Comparison of ENCODE assay signal across 19 mouse cellular contexts in genomic region chr12:45026347-45026746, GRCm38 (mm10). TPM values are rescaled to one million over a fixed set of nuclear protein-coding genes. Genes with fewer than 3 reads are reported as not detected.
A peak's percentile ranks its signal among the peaks of the same experiment; 100 is the strongest.
DNase-seq lines count a peak whose midpoint lies in the region; ATAC-seq and TF ChIP-seq lines count a peak whose summit lies in the region.
"Had no signal": no experiment of that assay in that cellular context is flagged by ENCODE, and none has a peak within 500 bp of the region (broad histone marks: within the 10 kb centered on the region; RNA-seq: fewer than 3 reads in every experiment).

No protein-coding gene starts in this region.

- no peaks in the 10 kb centered on the region for H3K27me3 ChIP-seq in kidney, embryonic 14.5 days (ENCODE audit: control insufficient read depth, insufficient read depth, low read length)
- no peaks in the 10 kb centered on the region for H3K27me3 ChIP-seq in liver, adult 2 months (ENCODE audit: control insufficient read depth, insufficient read depth, low read length)
- H3K27me3 ChIP-seq in liver, embryonic 12.5 days (replicated peaks), result no peaks in the 10 kb centered on the region
- H3K27me3 ChIP-seq in neural tube, embryonic 15.5 days (replicated peaks), result no peaks in the 10 kb centered on the region
- H3K27me3 ChIP-seq: limb, embryonic 15.5 days; midbrain, embryonic 12.5 days; Patski had no signal

- no peak for DNase-seq in frontal cortex, postnatal 14 days (ENCODE audit: low spot score in 2 of 2)
- peak; percentile 21 for DNase-seq in kidney, adult 18-20 months
- peak; percentile 63 for DNase-seq in liver, adult 2 months (ENCODE audit: extremely low read depth, low read depth, low spot score)
- DNase-seq: gastrocnemius, postnatal 36 days; heart, postnatal 4 days; lung, adult 18-20 months; thymus, postnatal 36 days had no signal

- no peaks in the 10 kb centered on the region for H3K36me3 ChIP-seq in kidney, embryonic 14.5 days (ENCODE audit: control insufficient read depth, insufficient read depth, low read length)
- H3K36me3 ChIP-seq in liver, adult 2 months (ENCODE audit: control insufficient read depth, insufficient read depth, low read length), result no peaks in the 10 kb centered on the region
- H3K36me3 ChIP-seq in liver, embryonic 12.5 days, result no peaks in the 10 kb centered on the region
- H3K36me3 ChIP-seq in neural tube, embryonic 15.5 days, result no peaks in the 10 kb centered on the region
- H3K36me3 ChIP-seq: limb, embryonic 15.5 days; midbrain, embryonic 12.5 days had no signal

- no peak for TF ChIP-seq POLR2A in liver, adult 2 months (IDR thresholded peaks at IDR 0.05; ENCODE audit: extremely low read depth, insufficient read depth, low read length)

- H3K9me3 ChIP-seq in kidney, embryonic 14.5 days (ENCODE audit: control insufficient read depth, low read length), result no peaks in the 10 kb centered on the region
- no peaks in the 10 kb centered on the region for H3K9me3 ChIP-seq in liver, embryonic 12.5 days (replicated peaks)
- no peaks in the 10 kb centered on the region for H3K9me3 ChIP-seq in neural tube, embryonic 15.5 days (replicated peaks)
- H3K9me3 ChIP-seq: limb, embryonic 15.5 days; midbrain, embryonic 12.5 days had no signal

- no peak overlapping the region for H3K4me3 ChIP-seq in kidney, embryonic 14.5 days (ENCODE audit: low read length)
- H3K4me3 ChIP-seq in liver, adult 2 months (ENCODE audit: insufficient read depth, low read depth, low read length), result no peak overlapping the region
- H3K4me3 ChIP-seq in liver, embryonic 12.5 days, result no peak overlapping the region
- H3K4me3 ChIP-seq in neural tube, embryonic 15.5 days (replicated peaks), result no peak overlapping the region
- H3K4me3 ChIP-seq: erythroblast, embryonic 14.5 days; left cerebral cortex, adult 2 months; limb, embryonic 15.5 days; midbrain, embryonic 12.5 days; myocyte had no signal

- 78% methylated on average over 1 of the region's 1 CpGs for WGBS in kidney, embryonic 14.5 days
- WGBS in liver, adult 2 months, result 68% methylated on average over 1 of the region's 1 CpGs
- 27% methylated on average over 1 of the region's 1 CpGs for WGBS in liver, embryonic 12.5 days (ENCODE audit: insufficient replicate concordance)
- 56% methylated on average over 1 of the region's 1 CpGs for WGBS in neural tube, embryonic 15.5 days

- peaks cover 2% of the 10 kb centered on the region; the same call in 1 of the 2 replicates for H3K79me2 ChIP-seq in liver, adult 2 months (ENCODE audit: control insufficient read depth, insufficient read depth, low read length)

- no peak overlapping the region for H3K9ac ChIP-seq in kidney, embryonic 14.5 days (ENCODE audit: low read depth, low read length)
- no peak overlapping the region for H3K9ac ChIP-seq in liver, adult 2 months (ENCODE audit: low read depth, low read length)
- no peak overlapping the region for H3K9ac ChIP-seq in liver, embryonic 12.5 days
- no peak overlapping the region for H3K9ac ChIP-seq in neural tube, embryonic 15.5 days (replicated peaks)
- H3K9ac ChIP-seq: limb, embryonic 15.5 days; midbrain, embryonic 12.5 days had no signal

- H3K27ac ChIP-seq in kidney, embryonic 14.5 days (ENCODE audit: low read depth, low read length), result no peak overlapping the region
- H3K27ac ChIP-seq in liver, adult 2 months (replicated peaks; ENCODE audit: insufficient read depth, low read depth, low read length), result no peak overlapping the region
- H3K27ac ChIP-seq in liver, embryonic 12.5 days, result no peak overlapping the region
- no peak overlapping the region for H3K27ac ChIP-seq in neural tube, embryonic 15.5 days (replicated peaks)
- H3K27ac ChIP-seq: left cerebral cortex, adult 2 months; limb, embryonic 15.5 days; midbrain, embryonic 12.5 days had no signal

- no peak for TF ChIP-seq CTCF in liver, adult 2 months (IDR thresholded peaks at IDR 0.05; ENCODE audit: low read depth, low read length)

- no peak overlapping the region for H3K4me2 ChIP-seq in kidney, embryonic 14.5 days (replicated peaks; ENCODE audit: low read depth, low read length)
- no peak overlapping the region for H3K4me2 ChIP-seq in liver, embryonic 12.5 days
- no peak overlapping the region for H3K4me2 ChIP-seq in neural tube, embryonic 15.5 days
- H3K4me2 ChIP-seq: limb, embryonic 15.5 days; midbrain, embryonic 12.5 days had no signal

- 0 out of 2 replicates have a peak, but pooled peaks have one; percentile 11 for ATAC-seq in frontal cortex, adult (ENCODE audit: low TSS enrichment)
- no peak for ATAC-seq in kidney, embryonic 14.5 days (ENCODE audit: low FRiP score, low TSS enrichment)
- ATAC-seq in liver, embryonic 12.5 days, result no peak
- ATAC-seq in neural tube, embryonic 15.5 days (ENCODE audit: low FRiP score), result peak; percentile 79
- ATAC-seq: activated CD4-positive, CD25-positive, alpha-beta regulatory T cell, adult 4 months; intestine, postnatal 0 days; Patski had no signal

- no peaks in the 10 kb centered on the region for H3K4me1 ChIP-seq in kidney, embryonic 14.5 days (ENCODE audit: control insufficient read depth, insufficient read depth, low read length)
- peaks cover 3% of the 10 kb centered on the region for H3K4me1 ChIP-seq in liver, adult 2 months (ENCODE audit: control insufficient read depth, insufficient read depth, low read length)
- H3K4me1 ChIP-seq in liver, embryonic 12.5 days, result no peaks in the 10 kb centered on the region
- H3K4me1 ChIP-seq in neural tube, embryonic 15.5 days, result no peaks in the 10 kb centered on the region
- H3K4me1 ChIP-seq: midbrain, embryonic 12.5 days had no signal

RNA-seq across cellular contexts. Expression of gene Stxbp6, which starts 48.2 kb away (rescaled TPM):
- polyA plus RNA-seq in kidney, embryonic 14.5 days (2014; fragmentation: Nextera tagmentation; extraction: Ambion mirVana), result 34.1 and 40.7 TPM in 2 replicates
- total RNA-seq in liver, adult 2 months (2014; rRNA removed), result 7.5 and 8.5 TPM in 2 replicates
- 4.6 and 4.8 TPM in 2 replicates for polyA plus RNA-seq in liver, adult 2 months (2012; rRNA removed)
- polyA plus RNA-seq in liver, embryonic 12.5 days (2016; fragmentation: Nextera tagmentation; extraction: Ambion mirVana), result 5.5 and 6.7 TPM in 2 replicates
- polyA plus RNA-seq in neural tube, embryonic 15.5 days (2015; fragmentation: Nextera tagmentation; extraction: Ambion mirVana), result 19.1 and 20.3 TPM in 2 replicates
- polyA plus RNA-seq: activated CD4-positive, CD25-positive, alpha-beta regulatory T cell, adult 4 months; erythroblast, embryonic 14.5 days; myocyte had no signal

Comparison
In these comparisons a context has a peak if more than half of its experiments do, and no peak if none do; other contexts are left out.
1. ATAC-seq: peak in frontal cortex, adult (single experiment) and neural tube, embryonic 15.5 days (single experiment); none in kidney, embryonic 14.5 days (single experiment) and liver, embryonic 12.5 days (single experiment).
2. DNase-seq: peak in kidney, adult 18-20 months (single experiment) and liver, adult 2 months (single experiment); none in frontal cortex, postnatal 14 days (0 of 2).